ENCODE assay signal across 29 mouse cellular contexts in genomic region chr19:23995766-23996399, GRCm38 (mm10). TPM values are rescaled to one million over a fixed set of nuclear protein-coding genes. Genes with fewer than 3 reads are reported as not detected.
DNase-seq lines count a peak whose midpoint lies in the region; ATAC-seq lines count a peak whose summit lies in the region.
"Had no signal": no experiment of that assay in that cellular context is flagged by ENCODE, and none has a peak within 500 bp of the region (broad histone marks: within the 10 kb centered on the region; RNA-seq: fewer than 3 reads in every experiment).

No protein-coding gene starts in this region.

- H3K4me2 ChIP-seq in kidney, embryonic 15.5 days: no peak overlapping the region
- H3K4me2 ChIP-seq in forebrain, embryonic 16.5 days (ENCODE audit: low read length): no peak overlapping the region
- H3K4me2 ChIP-seq: heart, embryonic 13.5 days; hindbrain, embryonic 13.5 days; limb, embryonic 15.5 days; lung, embryonic 14.5 days; midbrain, embryonic 15.5 days; neural tube, embryonic 12.5 days had no signal

- DNase-seq in gastrocnemius, adult 18-20 months (ENCODE audit: low spot score): peak; percentile 54
- no peak for DNase-seq in gastrocnemius, postnatal 4 days (ENCODE audit: low spot score in 2 of 2)
- no peak for DNase-seq in kidney, adult 11 months
- DNase-seq in skeletal muscle tissue, adult 2 months (ENCODE audit: low read depth, low spot score): peak; percentile 79
- no peak for DNase-seq in thymus, postnatal 25 days
- DNase-seq: adrenal gland, postnatal 36 days; B cell, adult 2 months; cerebellum, adult 11-12 months; cerebellum, postnatal 10 days; heart, postnatal 14 days; kidney, adult 2 months; left cerebral cortex, postnatal 4 days; lung, embryonic 14.5 days; lung, postnatal 4 days; right cerebral cortex, postnatal 14 days; thymus, postnatal 36 days had no signal

- no peak overlapping the region for H3K4me3 ChIP-seq in kidney, embryonic 15.5 days (replicated peaks)
- no peak overlapping the region for H3K4me3 ChIP-seq in forebrain, embryonic 16.5 days (replicated peaks; ENCODE audit: low read length)
- H3K4me3 ChIP-seq: heart, embryonic 13.5 days; hindbrain, embryonic 13.5 days; limb, embryonic 15.5 days; midbrain, embryonic 15.5 days; neural tube, embryonic 12.5 days had no signal

- H3K4me1 ChIP-seq in kidney, embryonic 15.5 days: 0 out of 2 replicates have a peak, but pooled peaks cover 4% of the 10 kb centered on the region
- no peaks in the 10 kb centered on the region for H3K4me1 ChIP-seq in forebrain, embryonic 16.5 days (replicated peaks; ENCODE audit: control insufficient read depth, insufficient read depth, low read length)
- H3K4me1 ChIP-seq: hindbrain, embryonic 13.5 days; limb, embryonic 15.5 days; midbrain, embryonic 15.5 days; neural tube, embryonic 12.5 days had no signal

- H3K9me3 ChIP-seq in kidney, embryonic 15.5 days (replicated peaks): no peaks in the 10 kb centered on the region
- H3K9me3 ChIP-seq in forebrain, embryonic 16.5 days (ENCODE audit: control insufficient read depth, low read length): no peaks in the 10 kb centered on the region
- H3K9me3 ChIP-seq: G1E; heart, embryonic 13.5 days; hindbrain, embryonic 13.5 days; limb, embryonic 15.5 days; midbrain, embryonic 15.5 days; neural tube, embryonic 12.5 days had no signal

- 58% methylated on average over 10 of the region's 10 CpGs for WGBS in kidney, embryonic 15.5 days
- WGBS in forebrain, embryonic 16.5 days: 63% methylated on average over 10 of the region's 10 CpGs

- ATAC-seq in kidney, embryonic 15.5 days (replicated peaks; ENCODE audit: low FRiP score): peak; percentile 70; the same call in 1 of the 2 replicates
- peak; percentile 89 for ATAC-seq in forebrain, embryonic 16.5 days
- ATAC-seq: inflammation-experienced regulatory T-cells, adult 6 months; midbrain, embryonic 15.5 days; Patski had no signal

- no peak overlapping the region for H3K27ac ChIP-seq in kidney, embryonic 15.5 days
- no peak overlapping the region for H3K27ac ChIP-seq in forebrain, embryonic 16.5 days (ENCODE audit: low read length)
- H3K27ac ChIP-seq: heart, embryonic 13.5 days; hindbrain, embryonic 13.5 days; limb, embryonic 15.5 days; liver, embryonic 14.5 days; midbrain, embryonic 15.5 days; neural tube, embryonic 12.5 days had no signal

- H3K36me3 ChIP-seq in kidney, embryonic 15.5 days: no peaks in the 10 kb centered on the region
- no peaks in the 10 kb centered on the region for H3K36me3 ChIP-seq in forebrain, embryonic 16.5 days (ENCODE audit: control insufficient read depth, insufficient read depth)
- H3K36me3 ChIP-seq: G1E; hindbrain, embryonic 13.5 days; limb, embryonic 15.5 days; midbrain, embryonic 15.5 days; neural tube, embryonic 12.5 days had no signal

- no peaks in the 10 kb centered on the region for H3K27me3 ChIP-seq in kidney, embryonic 15.5 days
- no peaks in the 10 kb centered on the region for H3K27me3 ChIP-seq in forebrain, embryonic 16.5 days (replicated peaks; ENCODE audit: control insufficient read depth, insufficient read depth, low read length)
- H3K27me3 ChIP-seq: CH12.LX; heart, embryonic 13.5 days; hindbrain, embryonic 13.5 days; limb, embryonic 15.5 days; midbrain, embryonic 15.5 days; neural tube, embryonic 12.5 days; Patski had no signal

- H3K9ac ChIP-seq in kidney, embryonic 15.5 days: no peak overlapping the region
- H3K9ac ChIP-seq in forebrain, embryonic 16.5 days (replicated peaks; ENCODE audit: low read depth, low read length): no peak overlapping the region
- H3K9ac ChIP-seq: heart, embryonic 13.5 days; hindbrain, embryonic 13.5 days; limb, embryonic 15.5 days; liver, embryonic 14.5 days; lung, embryonic 14.5 days; midbrain, embryonic 15.5 days; neural tube, embryonic 12.5 days had no signal

RNA-seq across cellular contexts. Expression of gene Fam189a2, which starts 34.9 kb away (rescaled TPM):
- 10 to 100 TPM; 23.9 to 33.6 TPM for total RNA-seq in gastrocnemius, adult 18-20 months (2021)
- total RNA-seq in gastrocnemius, postnatal 4 days (2021): 10 to 100 TPM; 47.0 to 50.3 TPM
- 1.5 and 1.6 TPM in 2 replicates for polyA plus RNA-seq in kidney, embryonic 15.5 days (2015; fragmentation: Nextera tagmentation; extraction: Ambion mirVana)
- 0.37 and 1.1 TPM in 2 replicates for polyA plus RNA-seq in forebrain, embryonic 16.5 days (2015; fragmentation: Nextera tagmentation; extraction: Ambion mirVana)
- total RNA-seq: CH12.LX; granulocyte monocyte progenitor cell, adult 5-6 weeks had no signal
- polyA plus RNA-seq: G1E; inflammation-experienced regulatory T-cells, adult 6 months had no signal

Comparison
In these comparisons a context has a peak if more than half of its experiments do, and no peak if none do; other contexts are left out.
1. DNase-seq: peak in gastrocnemius, adult 18-20 months (single experiment) and skeletal muscle tissue, adult 2 months (single experiment); none in gastrocnemius, postnatal 4 days (0 of 2), kidney, adult 11 months (single experiment) and thymus, postnatal 25 days (single experiment).